Mouse (Mus musculus): ENCODE data around the gene Eif3c. TPM values are rescaled to one million over a fixed set of nuclear protein-coding genes. Genes with fewer than 3 reads are reported as not detected.

Gene Eif3c
- total and polyA plus RNA-seq, 3 experiments = 233 to 819 (median 404) TPM

- TF ChIP-seq MEF2A (IDR thresholded peaks at IDR 0.05; ENCODE audit: extremely low read depth, insufficient replicate concordance, low read depth, low read length, poor library complexity, severe bottlenecking) = peak; percentile 52; the same call in 1 of the 2 replicates
- TF ChIP-seq TAL1 (IDR thresholded peaks at IDR 0.05; ENCODE audit: low read length) = no peak
- TF ChIP-seq SIN3A (IDR thresholded peaks at IDR 0.05; ENCODE audit: low read length) = peak; percentile 92
Observed at GRCm38 (mm10) chr7:126503273-126503878, 62.8 kb downstream of the Eif3c start, which contains the start of gene Atxn2l (continued).

- Histone ChIP-seq H3K27me3 (ENCODE audit: control insufficient read depth in 1 of 2, insufficient read depth in 2 of 2, low read length in 2 of 2) (no peaks in the 10 kb centered on the region), H3K36me3 (ENCODE audit: control insufficient read depth in 1 of 2, insufficient read depth in 2 of 2, low read length in 2 of 2) (peaks cover 26 to 35% of the 10 kb centered on the region in 2 experiments), H3K9ac (ENCODE audit: control insufficient read depth, low read depth, low read length, poor library complexity, severe bottlenecking) (peak overlapping the region; percentile 100), H3K4me3 (ENCODE audit: control insufficient read depth in 1 of 2, insufficient read depth in 1 of 2, low read depth in 2 of 2, low read length in 2 of 2) (peak overlapping the region; percentile 70 to 96), H3K79me2 (ENCODE audit: control insufficient read depth, insufficient read depth, low read length, poor library complexity) (peaks cover 37% of the 10 kb centered on the region), H3K27ac (ENCODE audit: control insufficient read depth, low read depth, low read length) (peak overlapping the region; percentile 99), H3K4me1 (ENCODE audit: control insufficient read depth in 1 of 2, insufficient read depth in 2 of 2, low read length in 2 of 2) (peaks cover 4 to 12% of the 10 kb centered on the region in 2 experiments; a peak in 3 of 4 replicates), H3K9me3 (replicated peaks; ENCODE audit: insufficient read depth, low read length) (no peaks in the 10 kb centered on the region)
- TF ChIP-seq POLR2A (IDR thresholded peaks at IDR 0.05; ENCODE audit: control insufficient read depth in 1 of 2, insufficient read depth in 1 of 2, low read depth in 1 of 2, low read length in 2 of 2, poor library complexity in 1 of 2) (0 out of 4 replicates have a peak, but pooled peaks of 1 of the 2 experiments have one; percentile 0), POLR2AphosphoS2 (IDR thresholded peaks at IDR 0.05; ENCODE audit: low read length) (no peak), CHD1 (IDR thresholded peaks at IDR 0.05; ENCODE audit: low read depth, low read length) (no peak; the same call in 1 of the 2 replicates), MAZ (IDR thresholded peaks at IDR 0.05; ENCODE audit: low read depth, low read length) (no peak), ZKSCAN1 (IDR thresholded peaks at IDR 0.05; ENCODE audit: low read depth, low read length) (no peak), CHD2 (IDR thresholded peaks at IDR 0.05; ENCODE audit: low read length) (no peak)
- DNase-seq (ENCODE audit: low read depth, low spot score) = no peak
Observed at GRCm38 (mm10) chr7:126502751-126503150, 63.5 kb downstream of the Eif3c start.

- Histone ChIP-seq H3K4me1 (ENCODE audit: control insufficient read depth in 1 of 2, insufficient read depth in 2 of 2, low read length in 2 of 2) (peaks cover 4 to 12% of the 10 kb centered on the region in 2 experiments; a peak in 3 of 4 replicates), H3K79me2 (ENCODE audit: control insufficient read depth, insufficient read depth, low read length, poor library complexity) (peaks cover 42% of the 10 kb centered on the region), H3K27ac (ENCODE audit: control insufficient read depth, low read depth, low read length) (peak overlapping the region; percentile 99), H3K4me3 (ENCODE audit: control insufficient read depth in 1 of 2, insufficient read depth in 1 of 2, low read depth in 2 of 2, low read length in 2 of 2) (peak overlapping the region; percentile 94 to 96), H3K27me3 (ENCODE audit: control insufficient read depth in 1 of 2, insufficient read depth in 2 of 2, low read length in 2 of 2) (no peaks in the 10 kb centered on the region), H3K9ac (ENCODE audit: control insufficient read depth, low read depth, low read length, poor library complexity, severe bottlenecking) (peak overlapping the region; percentile 100), H3K9me3 (replicated peaks; ENCODE audit: insufficient read depth, low read length) (no peaks in the 10 kb centered on the region), H3K36me3 (ENCODE audit: control insufficient read depth in 1 of 2, insufficient read depth in 2 of 2, low read length in 2 of 2) (peaks cover 32 to 35% of the 10 kb centered on the region in 2 experiments)
- DNase-seq (ENCODE audit: low read depth, low spot score) = peak; percentile 99
- peak; percentile 58; the same call in 1 of the 2 replicates for TF ChIP-seq SIN3A (IDR thresholded peaks at IDR 0.05; ENCODE audit: low read length)
- no peak for TF ChIP-seq KAT2A (conservative IDR thresholded peaks at IDR 0.05; ENCODE audit: low read depth, low read length)
- TF ChIP-seq ZC3H11A (IDR thresholded peaks at IDR 0.05; ENCODE audit: low read depth, low read length) = no peak
- TF ChIP-seq ZMIZ1 (IDR thresholded peaks at IDR 0.05; ENCODE audit: low read depth, low read length) = peak; percentile 70
- no peak for TF ChIP-seq ZNF384 (IDR thresholded peaks at IDR 0.05; ENCODE audit: low read depth, low read length)
- TF ChIP-seq ETS1 (IDR thresholded peaks at IDR 0.05; ENCODE audit: low read depth, low read length) = no peak
- TF ChIP-seq CHD1 (IDR thresholded peaks at IDR 0.05; ENCODE audit: low read depth, low read length) = no peak
- peak; percentile 92 for TF ChIP-seq CHD2 (IDR thresholded peaks at IDR 0.05; ENCODE audit: low read length)
- TF ChIP-seq UBTF (IDR thresholded peaks at IDR 0.05; ENCODE audit: borderline replicate concordance, insufficient read depth, low read depth, low read length) = no peak
- TF ChIP-seq POLR2AphosphoS5 (IDR thresholded peaks at IDR 0.05; ENCODE audit: borderline replicate concordance, low read depth, low read length) = no peak
- peak; percentile 70; the same call in 1 of the 2 replicates for TF ChIP-seq MYB (IDR thresholded peaks at IDR 0.05; ENCODE audit: low read depth, low read length)
- 0 out of 2 replicates have a peak, but pooled peaks have one; percentile 0 for TF ChIP-seq MAFK (IDR thresholded peaks at IDR 0.05; ENCODE audit: borderline replicate concordance, low read depth, low read length)
- peak; percentile 78 to 84 for TF ChIP-seq POLR2A (IDR thresholded peaks at IDR 0.05; ENCODE audit: control insufficient read depth in 1 of 2, insufficient read depth in 1 of 2, low read depth in 1 of 2, low read length in 2 of 2, poor library complexity in 1 of 2)
- peak; percentile 80; the same call in 1 of the 2 replicates for TF ChIP-seq POLR2AphosphoS2 (IDR thresholded peaks at IDR 0.05; ENCODE audit: low read length)
- no peak for TF ChIP-seq ZKSCAN1 (IDR thresholded peaks at IDR 0.05; ENCODE audit: low read depth, low read length)
- TF ChIP-seq MXI1 (IDR thresholded peaks at IDR 0.05; ENCODE audit: low read depth, low read length) = peak; percentile 26; the same call in 1 of the 2 replicates
- no peak; the same call in 1 of the 2 replicates for TF ChIP-seq USF1 (IDR thresholded peaks at IDR 0.05; ENCODE audit: low read depth, low read length)
- peak; percentile 81 for TF ChIP-seq MAZ (IDR thresholded peaks at IDR 0.05; ENCODE audit: low read depth, low read length)
- TF ChIP-seq USF2 (IDR thresholded peaks at IDR 0.05; ENCODE audit: borderline replicate concordance in 1 of 2, insufficient read depth in 1 of 2, low read depth in 1 of 2, low read length in 2 of 2) = no peak
- no peak for TF ChIP-seq CTCF (IDR thresholded peaks at IDR 0.05 in 2 of 3, conservative IDR thresholded peaks at IDR 0.05 in 1 of 3; ENCODE audit: control insufficient read depth in 1 of 3, insufficient read depth in 1 of 3, low read depth in 2 of 3, low read length in 3 of 3, poor library complexity in 1 of 3, severe bottlenecking in 1 of 3)
- peak; percentile 81 for TF ChIP-seq HCFC1 (IDR thresholded peaks at IDR 0.05; ENCODE audit: low read depth, low read length)
- no peak for TF ChIP-seq MYC (IDR thresholded peaks at IDR 0.05; ENCODE audit: low read depth, low read length)
Observed at GRCm38 (mm10) chr7:126502023-126502741, 64.0 kb downstream of the Eif3c start.

All from MEL (cell line).